Mouse (Mus musculus) cerebellum, postnatal 10 days (tissue): ENCODE data around the gene Zfp654.

Source experiments
- DNase-seq, 2 experiments: peaks; one replicate each; pipeline ENCODE4 v3.0.0; 2021; ENCODE audit warnings: mixed read lengths in 2 of 2

Zfp654 gene

GRCm38 (mm10) chr16:64852441-64852871, 1.0 kb upstream of the Zfp654 start:
- DNase-seq, result peak; percentile 67 to 71

- no peak for DNase-seq
Measured at GRCm38 (mm10) chr16:64851085-64851562, 328 bp downstream of the Zfp654 start.

- DNase-seq, result peak; percentile 80 to 84
Measured at GRCm38 (mm10) chr16:64850287-64851084, 966 bp downstream of the Zfp654 start.

- peak in 1 of 2 experiments; percentile 8 for DNase-seq
Measured at GRCm38 (mm10) chr16:64845947-64846346, 5.5 kb downstream of the Zfp654 start.

GRCm38 (mm10) chr16:64842374-64842729, 9.1 kb downstream of the Zfp654 start:
- DNase-seq, result no peak

- DNase-seq, result no peak
Measured at GRCm38 (mm10) chr16:64841481-64842373, 9.7 kb downstream of the Zfp654 start.

- no peak for DNase-seq
Measured at GRCm38 (mm10) chr16:64836709-64837108, 14.7 kb downstream of the Zfp654 start.

- no peak for DNase-seq
Measured at GRCm38 (mm10) chr16:64835996-64836545, 15.4 kb downstream of the Zfp654 start.

GRCm38 (mm10) chr16:64830291-64830690, 21.2 kb downstream of the Zfp654 start:
- DNase-seq, result no peak

GRCm38 (mm10) chr16:64824474-64824873, 27.0 kb downstream of the Zfp654 start:
- DNase-seq, result no peak

GRCm38 (mm10) chr16:64823890-64824289, 27.6 kb downstream of the Zfp654 start:
- no peak for DNase-seq

GRCm38 (mm10) chr16:64817094-64817765, 34.2 kb downstream of the Zfp654 start:
- DNase-seq, result no peak

- DNase-seq, result peak in 1 of 2 experiments; percentile 7
Measured at GRCm38 (mm10) chr16:64803041-64803440, 48.4 kb downstream of the Zfp654 start.

- no peak for DNase-seq
Measured at GRCm38 (mm10) chr16:64801638-64802037, 49.8 kb downstream of the Zfp654 start.

GRCm38 (mm10) chr16:64800393-64800792, 51.1 kb downstream of the Zfp654 start:
- no peak for DNase-seq

- DNase-seq, result no peak
Measured at GRCm38 (mm10) chr16:64794802-64795201, 56.6 kb downstream of the Zfp654 start.

- no peak for DNase-seq
Measured at GRCm38 (mm10) chr16:64789706-64790105, 61.7 kb downstream of the Zfp654 start.

GRCm38 (mm10) chr16:64775516-64775915, 75.9 kb downstream of the Zfp654 start:
- no peak for DNase-seq

- DNase-seq, result peak; percentile 22 to 42
Measured at GRCm38 (mm10) chr16:64771431-64771818, 80.0 kb downstream of the Zfp654 start.

- peak; percentile 96 for DNase-seq
Measured at GRCm38 (mm10) chr16:64770521-64771430, 80.7 kb downstream of the Zfp654 start, which contains the start of gene 4930453N24Rik. Gene 4930453N24Rik, minus strand, starts transcription at chr16:64771161.

GRCm38 (mm10) chr16:64766696-64767300, 84.7 kb downstream of the Zfp654 start:
- DNase-seq, result peak in 1 of 2 experiments; percentile 20
